Mouse (Mus musculus) heart, embryonic 16.5 days (tissue): ENCODE measurements around the gene Chrm3. TPM values are rescaled to one million over a fixed set of nuclear protein-coding genes. Genes with fewer than 3 reads are reported as not detected.

Source experiments
- ATAC-seq: fragments of 200-750 bp; cut with Nextera tagmentation; replicated peaks from 2 replicates; pipeline ENCODE4 v1.8.0; 2017; ENCODE audit warnings: moderate number of reproducible peaks; ENCODE audit not compliant: insufficient read depth, low FRiP score; ENCODE audit errors: extremely low read depth
- H3K27ac ChIP-seq: fragments of 300-500 bp; sonication (generic); 2 replicates; pipeline ENCODE4 v1.5.1; 2014; ENCODE audit warnings: mild to moderate bottlenecking, low read length, control low read depth, moderate library complexity
- H3K27me3 ChIP-seq: fragments of 300-500 bp; sonication (generic); 2 replicates; pipeline ENCODE4 v1.6.1; 2014; ENCODE audit warnings: low read length, mixed read lengths; ENCODE audit not compliant: control insufficient read depth, insufficient read depth
- H3K36me3 ChIP-seq: fragments of 300-500 bp; sonication (generic); 2 replicates; pipeline ENCODE4 v1.6.1; 2014; ENCODE audit not compliant: control insufficient read depth, insufficient read depth
- H3K4me1 ChIP-seq: fragments of 300-500 bp; sonication (generic); 2 replicates; pipeline ENCODE4 v1.6.1; 2014; ENCODE audit warnings: low read length, mixed read lengths; ENCODE audit not compliant: control insufficient read depth, insufficient read depth
- H3K4me2 ChIP-seq: fragments of 300-500 bp; sonication (generic); 2 replicates; pipeline ENCODE4 v1.6.1; 2014; ENCODE audit warnings: low read depth, mild to moderate bottlenecking, control low read depth, low read length
- H3K4me3 ChIP-seq: fragments of 300-500 bp; sonication (generic); 2 replicates; pipeline ENCODE4 v1.5.1; 2014; ENCODE audit warnings: mild to moderate bottlenecking, control low read depth, low read length
- H3K9ac ChIP-seq: fragments of 300-500 bp; sonication (generic); 2 replicates; pipeline ENCODE4 v1.6.1; 2014; ENCODE audit warnings: low read length, control low read depth
- H3K9me3 ChIP-seq: fragments of 300-500 bp; sonication (generic); replicated peaks from 2 replicates; pipeline ENCODE4 v1.6.1; 2016; ENCODE audit warnings: low read length; ENCODE audit not compliant: control insufficient read depth
- WGBS: fragments of 180-500 bp; shearing (Covaris S2); extraction: QIAGEN DNeasy Blood & Tissue Kit; methylation state at CpG from one replicate; pipeline ENCODE4 v1.1.7; 2014; 5-methylcytosine and 5-hydroxymethylcytosine counted together
- polyA plus RNA-seq: library from polyadenylated mRNA; unstranded; fragments of >200 nt; fragmentation: Nextera tagmentation; extraction: Ambion mirVana; gene quantifications from 2 replicates; pipeline ENCODE4 v1.2.1, GENCODE M21; 2015

Gene Chrm3
- polyA plus RNA-seq, 1 experiment from 2014 or later: 0.42 TPM

- WGBS: 72% methylated on average over 8 of the region's 8 CpGs
- Histone ChIP-seq H3K27ac (no peak overlapping the region), H3K4me1 (no peaks in the 10 kb centered on the region), H3K9ac (no peak overlapping the region), H3K36me3 (no peaks in the 10 kb centered on the region), H3K9me3 (0 out of 2 replicates have a peak, but pooled peaks cover 2% of the 10 kb centered on the region), H3K4me3 (no peak overlapping the region), H3K27me3 (no peaks in the 10 kb centered on the region), H3K4me2 (no peak overlapping the region)
- ATAC-seq: no peak
These were observed 307.3 kb downstream of the Chrm3 start for GRCm38 (mm10) chr13:10053301-10053889.

GRCm38 (mm10) chr13:10045651-10046350 is 314.8 kb downstream of the Chrm3 start:
- Histone ChIP-seq H3K4me2 (peak overlapping the region; percentile 29; the same call in 1 of the 2 replicates), H3K36me3 (no peaks in the 10 kb centered on the region), H3K4me3 (no peak overlapping the region), H3K4me1 (peaks cover 15% of the 10 kb centered on the region), H3K27ac (peak overlapping the region; percentile 9; the same call in 1 of the 2 replicates), H3K27me3 (no peaks in the 10 kb centered on the region), H3K9me3 (no peaks in the 10 kb centered on the region), H3K9ac (no peak overlapping the region)
- 41% methylated on average over 7 of the region's 7 CpGs for WGBS
- peak; percentile 84 for ATAC-seq

GRCm38 (mm10) chr13:10044084-10044483 is 316.6 kb downstream of the Chrm3 start:
- Histone ChIP-seq H3K36me3 (no peaks in the 10 kb centered on the region), H3K4me2 (no peak overlapping the region), H3K9me3 (no peaks in the 10 kb centered on the region), H3K4me1 (peaks cover 15% of the 10 kb centered on the region), H3K27ac (no peak overlapping the region), H3K9ac (no peak overlapping the region), H3K27me3 (no peaks in the 10 kb centered on the region), H3K4me3 (no peak overlapping the region)
- 0 out of 2 replicates have a peak, but pooled peaks have one; percentile 58 for ATAC-seq
- 55% methylated on average over 4 of the region's 4 CpGs for WGBS

- Histone ChIP-seq H3K4me3 (no peak overlapping the region), H3K4me2 (no peak overlapping the region), H3K27ac (no peak overlapping the region), H3K36me3 (no peaks in the 10 kb centered on the region), H3K27me3 (no peaks in the 10 kb centered on the region), H3K9me3 (peaks cover 4% of the 10 kb centered on the region; the same call in 1 of the 2 replicates), H3K9ac (no peak overlapping the region), H3K4me1 (peaks cover 3% of the 10 kb centered on the region; the same call in 1 of the 2 replicates)
- ATAC-seq: no peak
- WGBS: 71% methylated on average over 17 of the region's 18 CpGs
These were observed 326.9 kb downstream of the Chrm3 start for GRCm38 (mm10) chr13:10033570-10034399.

- 71% methylated on average over 5 of the region's 5 CpGs for WGBS
- no peak overlapping the region for H3K9ac ChIP-seq
- peaks cover 4% of the 10 kb centered on the region; the same call in 1 of the 2 replicates for H3K9me3 ChIP-seq
- no peak overlapping the region for H3K4me2 ChIP-seq
- no peak overlapping the region for H3K4me3 ChIP-seq
- no peak for ATAC-seq
- H3K36me3 ChIP-seq: no peaks in the 10 kb centered on the region
- H3K27ac ChIP-seq: no peak overlapping the region
- H3K4me1 ChIP-seq: peaks cover 3% of the 10 kb centered on the region; the same call in 1 of the 2 replicates
- H3K27me3 ChIP-seq: no peaks in the 10 kb centered on the region
These were observed 329.1 kb downstream of the Chrm3 start for GRCm38 (mm10) chr13:10031547-10031946.

- no peak overlapping the region for H3K4me2 ChIP-seq
- H3K9me3 ChIP-seq: peaks cover 4% of the 10 kb centered on the region; the same call in 1 of the 2 replicates
- H3K4me1 ChIP-seq: peaks cover 3% of the 10 kb centered on the region; the same call in 1 of the 2 replicates
- H3K4me3 ChIP-seq: no peak overlapping the region
- no peak overlapping the region for H3K27ac ChIP-seq
- no peak overlapping the region for H3K9ac ChIP-seq
- no peaks in the 10 kb centered on the region for H3K36me3 ChIP-seq
- no peak for ATAC-seq
- WGBS: 82% methylated on average over 6 of the region's 6 CpGs
- H3K27me3 ChIP-seq: no peaks in the 10 kb centered on the region
These were observed 330.7 kb downstream of the Chrm3 start for GRCm38 (mm10) chr13:10029944-10030343.

- ATAC-seq: no peak
- 80% methylated on average over 3 of the region's 3 CpGs for WGBS
- no peaks in the 10 kb centered on the region for H3K36me3 ChIP-seq
These were observed 335.5 kb downstream of the Chrm3 start for GRCm38 (mm10) chr13:10025134-10025533.

GRCm38 (mm10) chr13:10023112-10023511 is 337.5 kb downstream of the Chrm3 start:
- Histone ChIP-seq H3K4me2 (no peak overlapping the region), H3K4me3 (no peak overlapping the region), H3K36me3 (no peaks in the 10 kb centered on the region), H3K4me1 (no peaks in the 10 kb centered on the region), H3K9ac (no peak overlapping the region), H3K27me3 (no peaks in the 10 kb centered on the region), H3K27ac (no peak overlapping the region), H3K9me3 (no peaks in the 10 kb centered on the region)
- no peak for ATAC-seq
- WGBS: 83% methylated on average over 2 of the region's 2 CpGs

More at GRCm38 (mm10) chr13:10025134-10025533, 335.5 kb downstream of the Chrm3 start:
- Histone ChIP-seq H3K4me1 (no peaks in the 10 kb centered on the region), H3K9me3 (peaks cover 4% of the 10 kb centered on the region; the same call in 1 of the 2 replicates), H3K4me2 (no peak overlapping the region), H3K4me3 (no peak overlapping the region), H3K9ac (no peak overlapping the region), H3K27me3 (no peaks in the 10 kb centered on the region), H3K27ac (no peak overlapping the region)
